Mouse (Mus musculus) ovary, postnatal 10 days (tissue): ENCODE measurements around the gene Syne1.
"Not testable (repeated sequence)": the region's sequence is repeated elsewhere in the genome, so short reads cannot be mapped to it uniquely, and the experiment has no call there.

ENCODE experiments used
- DNase-seq: peaks from one replicate; pipeline ENCODE4 v3.0.0; 2022; ENCODE audit warnings: low spot score

Syne1 gene

DNA sequence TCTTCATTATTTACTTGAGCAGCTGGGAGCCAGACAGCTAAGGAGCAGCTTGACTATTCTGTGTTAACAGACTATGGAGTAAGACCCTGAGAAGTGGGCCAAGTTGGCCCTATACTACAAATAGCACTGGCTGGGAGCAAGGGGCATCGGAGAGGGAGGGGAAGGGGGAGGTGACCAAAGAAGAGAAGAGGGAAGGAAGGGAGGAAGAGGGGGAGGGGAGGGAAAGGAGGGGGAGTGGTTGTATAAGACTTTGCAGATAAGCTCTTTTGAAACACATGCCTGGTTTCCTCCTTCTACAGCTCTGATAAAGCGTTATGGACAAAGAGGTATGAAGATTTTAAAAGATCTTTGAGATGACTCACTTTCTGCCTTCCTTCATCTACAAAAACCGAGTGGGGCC is 36.0 kb downstream of the Syne1 start:
- no peak for DNase-seq

DNA sequence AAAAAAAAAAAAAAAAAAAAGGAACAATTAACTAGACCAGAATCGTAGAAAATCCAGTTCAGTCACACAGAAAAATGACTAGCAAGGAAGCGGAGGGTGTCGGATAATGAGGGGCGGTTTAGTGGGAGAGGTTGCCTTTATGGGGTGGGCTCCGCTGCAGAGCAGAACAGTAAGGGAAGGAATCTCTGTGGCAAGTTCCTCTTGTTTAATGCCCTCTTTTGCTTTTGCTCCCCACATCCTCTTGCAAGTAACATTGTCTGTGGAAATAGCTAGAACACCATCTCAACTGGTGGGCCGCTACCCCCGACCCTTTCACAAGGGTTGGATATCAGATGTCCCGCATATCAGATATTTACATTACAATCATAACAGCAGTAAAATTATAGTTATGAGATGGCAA is 37.1 kb downstream of the Syne1 start:
- DNase-seq, result no peak

DNA sequence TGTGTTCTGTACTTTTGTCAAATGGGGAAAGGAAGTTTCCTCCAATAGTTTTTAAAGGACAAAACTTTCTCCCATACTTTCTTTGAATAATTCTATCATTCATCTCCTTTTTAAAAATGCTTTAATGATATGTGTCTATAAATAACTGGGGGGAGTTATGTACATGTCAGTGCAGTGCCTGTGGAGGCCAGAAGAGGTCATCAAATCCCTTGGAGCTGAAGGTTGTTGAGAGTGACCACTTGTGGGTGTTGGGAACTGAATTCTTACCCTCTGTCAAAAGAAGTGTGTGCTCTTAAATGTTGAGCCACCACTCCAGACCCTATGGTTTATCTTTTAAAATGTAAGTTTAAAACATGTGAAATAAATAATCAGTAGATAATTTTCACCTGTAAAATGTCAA is 39.0 kb downstream of the Syne1 start:
- no peak for DNase-seq

GRCm38 (mm10) chr10:5511403-5511802 is 39.9 kb downstream of the Syne1 start:
- DNase-seq, result no peak

DNA sequence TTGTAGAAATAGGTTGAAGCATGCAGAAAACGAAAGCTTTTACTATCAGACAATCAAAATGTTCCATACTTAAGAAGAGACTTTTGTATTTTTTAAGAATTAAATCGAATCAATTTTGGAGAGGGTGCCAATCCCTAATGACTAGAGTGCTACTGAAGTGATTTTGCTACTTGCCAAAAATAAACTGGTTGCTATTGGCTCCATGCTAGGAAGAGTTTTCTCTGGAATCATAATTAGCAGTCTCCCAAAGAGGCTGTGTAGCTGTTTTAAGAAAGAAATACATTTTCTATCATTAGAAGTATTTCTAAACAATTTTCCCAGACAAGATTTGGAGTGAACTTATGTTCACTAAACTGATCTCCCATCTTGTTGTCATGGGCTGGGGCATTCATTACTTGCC is 43.8 kb downstream of the Syne1 start:
- DNase-seq, result no peak

DNA sequence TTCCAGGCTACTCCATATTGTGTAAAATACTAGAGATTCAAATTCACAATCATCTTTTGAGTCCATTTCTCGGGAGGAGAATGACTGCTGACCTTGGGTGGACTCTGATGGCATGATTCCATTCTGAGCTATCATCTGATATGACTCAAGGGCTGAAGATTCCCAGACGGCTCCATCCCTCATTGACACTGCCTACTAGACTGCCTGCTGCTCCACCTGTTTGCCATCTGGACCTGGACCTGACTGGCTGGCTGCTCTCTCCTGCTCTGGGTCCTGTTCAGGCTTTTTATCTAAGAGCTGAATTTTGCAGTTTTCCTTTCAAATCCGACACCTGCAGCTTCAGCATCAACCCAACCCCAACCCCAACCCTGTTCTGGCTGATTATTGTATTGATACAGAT is 46.5 kb downstream of the Syne1 start:
- DNase-seq, result no peak

GRCm38 (mm10) chr10:5503909-5504308 is 47.4 kb downstream of the Syne1 start:
- no peak for DNase-seq

- not testable (repeated sequence) for DNase-seq
These were observed 51.5 kb downstream of the Syne1 start for GRCm38 (mm10) chr10:5499684-5500369.

GRCm38 (mm10) chr10:5497859-5498258 is 53.4 kb downstream of the Syne1 start:
- DNase-seq, result no peak

DNA sequence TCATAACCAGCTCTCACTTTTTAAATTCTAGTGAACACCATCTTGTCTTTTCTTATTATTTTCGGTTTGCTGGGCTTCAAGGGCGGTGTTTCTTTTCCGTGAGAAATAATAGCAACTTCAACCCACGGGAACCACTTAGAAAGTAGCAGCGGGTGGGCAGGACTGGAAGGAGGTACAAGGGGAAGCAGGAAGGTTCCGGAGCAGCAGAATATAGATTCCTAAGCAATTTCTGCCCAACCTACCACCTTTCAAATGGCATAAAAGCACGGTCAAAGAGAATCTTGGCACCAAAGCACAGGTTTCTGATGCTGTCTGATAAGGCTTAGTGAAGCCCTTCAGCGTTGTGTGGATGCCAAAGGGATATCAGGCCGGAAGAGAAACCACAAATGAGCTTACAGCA is 60.2 kb downstream of the Syne1 start:
- no peak for DNase-seq

DNA sequence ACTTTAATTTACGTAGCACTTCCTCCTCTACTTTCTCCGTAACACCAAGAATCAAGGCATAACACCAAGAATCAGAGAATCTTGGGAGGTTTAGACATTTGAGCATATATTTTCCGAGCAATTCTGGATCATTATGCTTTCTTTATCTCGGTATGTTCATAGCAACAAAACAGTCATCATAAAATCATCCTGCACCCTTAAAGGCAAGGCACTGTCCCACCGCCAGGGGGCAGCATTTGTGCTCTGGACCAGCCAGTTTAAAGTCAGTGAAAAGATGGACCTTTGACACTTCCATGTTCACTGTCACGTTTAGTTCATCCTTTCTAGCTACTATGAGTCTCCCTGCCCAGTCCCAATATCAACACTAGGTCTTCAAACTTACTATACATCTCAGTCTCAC is 61.3 kb downstream of the Syne1 start:
- DNase-seq, result no peak

GRCm38 (mm10) chr10:5488097-5488496 is 63.2 kb downstream of the Syne1 start:
- no peak for DNase-seq

GRCm38 (mm10) chr10:5480552-5481550 is 70.4 kb downstream of the Syne1 start:
- no peak for DNase-seq

DNA sequence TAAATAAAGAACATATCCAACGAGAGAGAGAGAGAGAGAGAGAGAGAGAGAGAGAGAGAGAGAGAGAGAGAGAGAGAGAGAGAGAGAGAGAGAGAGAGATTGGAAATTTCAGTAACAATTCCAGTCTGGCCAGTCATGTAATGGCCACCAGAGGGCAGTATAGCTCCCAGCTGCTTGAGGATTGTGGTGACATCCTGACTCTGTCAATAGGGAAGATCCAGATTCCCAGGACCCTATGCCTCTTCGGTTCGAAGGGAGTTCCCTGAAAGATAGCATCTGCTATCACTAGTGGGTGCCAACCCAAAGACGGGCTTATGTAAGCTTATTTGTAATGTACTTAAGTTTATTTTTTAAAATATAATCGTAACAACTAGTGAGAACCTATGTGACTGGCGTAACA is 71.2 kb downstream of the Syne1 start:
- no peak for DNase-seq

- DNase-seq, result no peak
These were observed 82.6 kb downstream of the Syne1 start for GRCm38 (mm10) chr10:5468638-5469037.

DNA sequence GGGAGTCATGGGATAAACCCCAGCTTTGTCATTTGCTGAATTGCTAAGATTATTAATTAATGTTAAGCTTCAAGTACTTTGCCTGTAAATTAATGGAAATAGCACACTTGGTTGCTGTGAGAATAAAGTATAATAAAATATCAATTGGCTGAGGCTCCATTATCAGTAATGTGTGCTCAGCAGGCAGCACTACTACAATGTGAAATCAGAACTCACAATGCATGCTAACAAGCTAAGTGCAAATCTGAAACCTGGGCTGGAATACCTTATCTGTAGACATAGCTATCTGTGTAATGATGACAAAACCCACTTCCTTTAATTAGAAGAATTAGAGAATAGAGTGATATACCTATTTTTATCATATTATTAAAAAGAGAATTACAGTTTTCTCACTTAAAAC is 97.5 kb downstream of the Syne1 start:
- DNase-seq, result no peak

DNA sequence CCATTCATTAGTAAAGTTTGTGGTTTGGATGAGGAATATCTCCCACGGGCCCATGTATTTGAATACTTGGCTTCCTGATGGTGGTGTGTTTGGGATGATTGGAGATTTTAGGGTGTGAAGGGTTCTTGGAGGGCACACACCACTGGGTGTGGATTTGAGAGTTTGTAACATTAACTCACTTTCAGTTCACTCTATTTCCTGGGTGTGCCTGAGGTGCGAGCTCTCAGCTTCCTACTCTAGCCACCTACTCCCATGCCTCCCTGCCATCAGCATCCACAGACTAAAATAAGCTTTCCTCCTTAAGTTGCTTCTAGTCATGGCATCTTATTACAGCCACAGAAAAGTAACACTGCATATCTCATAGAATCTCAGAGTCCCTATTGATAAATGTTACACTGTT is 101.3 kb downstream of the Syne1 start:
- no peak for DNase-seq

DNA sequence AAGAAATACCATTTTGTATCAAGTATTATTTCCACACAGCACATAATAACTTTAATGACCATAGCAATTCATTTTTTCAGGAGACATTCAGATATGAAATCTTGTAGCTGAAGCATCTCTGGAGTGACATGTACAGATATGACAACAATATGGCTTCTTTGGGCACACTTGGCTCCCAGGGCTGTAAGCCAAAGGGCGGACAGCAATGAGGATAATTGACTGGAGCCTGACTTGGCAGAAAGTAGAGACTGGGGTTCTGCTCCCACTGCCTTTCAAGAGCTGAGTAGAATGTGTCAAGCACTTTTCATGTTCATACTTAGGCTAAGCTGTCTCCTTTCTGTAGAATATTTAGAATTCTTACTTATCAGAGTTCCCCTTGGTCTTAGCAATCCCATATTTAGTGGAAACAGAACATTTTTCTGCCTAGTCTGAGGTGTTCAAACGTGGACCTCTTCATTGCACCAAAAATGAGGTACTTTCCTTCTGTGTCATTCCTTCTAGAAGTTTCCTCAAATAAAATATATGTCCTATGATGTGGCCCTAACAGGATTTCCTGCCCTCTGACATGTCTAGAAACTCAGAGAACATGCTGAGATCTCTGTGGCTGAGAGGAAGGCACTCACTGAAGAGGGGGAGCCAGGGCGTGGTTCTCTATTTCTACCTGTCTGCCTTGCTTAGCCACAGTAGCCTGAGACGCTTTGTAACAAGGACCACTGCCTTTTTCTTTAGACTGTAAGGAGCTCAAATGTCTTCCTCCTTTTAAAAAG is 103.1 kb downstream of the Syne1 start:
- DNase-seq, result no peak

- no peak for DNase-seq
These were observed 106.0 kb downstream of the Syne1 start for GRCm38 (mm10) chr10:5445313-5445712.

DNA sequence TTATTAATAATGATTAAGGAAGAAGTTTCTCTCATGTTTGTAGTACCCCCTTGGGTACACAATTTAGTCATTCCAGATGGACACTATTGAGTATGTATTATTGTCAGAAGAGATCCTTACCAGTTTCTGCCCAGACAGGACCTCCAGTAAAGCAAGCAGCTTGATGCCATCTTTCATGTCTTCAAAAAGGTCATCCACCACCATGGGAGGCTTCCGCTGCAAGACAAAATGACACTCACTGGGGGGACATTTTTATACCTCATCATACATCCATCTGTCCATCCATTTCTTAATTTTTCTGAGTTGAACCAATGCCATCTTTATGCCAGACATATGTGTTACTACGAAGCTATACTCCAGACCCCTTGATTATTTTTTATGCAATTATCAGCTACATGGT is 108.3 kb downstream of the Syne1 start:
- DNase-seq, result no peak

DNA sequence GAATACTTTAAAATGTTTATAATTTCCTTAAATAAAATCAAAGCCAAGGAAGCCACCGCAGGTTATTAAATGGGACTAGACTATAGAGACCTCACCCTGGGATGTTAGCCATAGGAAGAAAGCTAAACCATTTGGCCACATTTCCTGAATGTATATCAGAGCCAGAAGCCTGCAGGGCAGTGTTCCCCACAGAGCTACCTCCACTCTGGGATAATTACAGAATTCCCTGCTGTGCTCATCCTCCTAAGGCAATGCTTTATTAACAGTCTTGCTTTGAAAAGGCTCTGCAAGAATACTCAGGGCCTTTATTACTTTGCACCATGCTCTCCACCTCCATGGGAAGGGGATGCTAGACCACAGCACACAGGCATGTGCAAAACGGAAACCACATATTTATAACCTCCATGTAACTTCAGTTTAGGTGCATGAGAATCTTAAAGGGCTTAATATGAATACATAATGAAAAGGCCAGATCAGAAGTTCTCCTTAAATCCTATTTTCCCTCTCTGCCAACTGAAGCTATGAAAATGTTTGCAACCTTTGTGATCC is 111.4 kb downstream of the Syne1 start:
- DNase-seq, result no peak

- DNase-seq, result no peak
These were observed 113.5 kb downstream of the Syne1 start for GRCm38 (mm10) chr10:5437766-5438165.
